Mouse (Mus musculus): ENCODE measurements around the gene Fat1.

DNA sequence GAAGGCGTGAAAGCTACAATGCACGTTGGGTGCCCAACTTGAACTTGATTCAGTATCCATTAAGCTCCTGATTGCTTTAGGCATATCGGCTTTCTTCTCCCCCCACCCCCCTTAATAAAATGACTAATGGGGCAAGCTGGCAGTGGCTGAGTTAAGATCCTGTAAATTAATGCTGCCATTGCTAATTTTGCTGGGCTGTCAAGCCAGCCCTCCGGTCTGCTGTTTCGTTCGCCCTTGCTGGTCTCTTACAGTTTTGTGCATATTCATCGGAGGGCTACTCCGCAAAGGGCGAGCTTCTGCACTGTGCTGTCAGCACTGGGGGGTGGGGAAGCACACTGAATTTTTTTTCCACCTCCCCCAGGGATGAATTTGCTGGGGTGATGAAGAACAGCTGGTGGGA is 13.3 kb downstream of the Fat1 start:
- TF ChIP-seq GATA1 (IDR thresholded peaks at IDR 0.05; ENCODE audit: borderline replicate concordance, low read length) (no peak), FLI1 (IDR thresholded peaks at IDR 0.05; ENCODE audit: low read length) (no peak)

Data from megakaryocyte, embryonic 14.5 days (primary cell).